Mouse (Mus musculus) CH12.LX (cell line): ENCODE data around the gene Ift22. TPM values are rescaled to one million over a fixed set of nuclear protein-coding genes. Genes with fewer than 3 reads are reported as not detected.

Source experiments
- DNase-seq: peaks from one replicate; pipeline ENCODE4 v3.0.0-alpha.2; 2013; ENCODE audit errors: extremely low read depth
- H3K27ac ChIP-seq: 2 replicates; pipeline ENCODE4 v1.5.1; 2012; ENCODE audit warnings: low read depth, mild to moderate bottlenecking, control low read depth, moderate library complexity; ENCODE audit not compliant: insufficient read depth
- H3K27me3 ChIP-seq: replicated peaks from 2 replicates; pipeline ENCODE3; 2012; ENCODE audit warnings: inconsistent platforms
- H3K36me3 ChIP-seq, 2 experiments: replicated peaks in 1 of 2; 2 replicates each; pipeline versions ENCODE3 to v1.6.1; 2012; ENCODE audit warnings: inconsistent platforms in 1 of 2, low read length in 1 of 2, mild to moderate bottlenecking in 1 of 2, mixed read lengths in 1 of 2, moderate library complexity in 1 of 2; ENCODE audit not compliant: control insufficient read depth in 1 of 2, insufficient read depth in 1 of 2
- H3K4me1 ChIP-seq, 2 experiments: 2 replicates each; pipeline ENCODE4 v1.6.1; 2012; ENCODE audit warnings: inconsistent platforms in 1 of 2, moderate library complexity in 1 of 2; ENCODE audit not compliant: insufficient read depth in 2 of 2, control insufficient read depth in 1 of 2
- H3K4me2 ChIP-seq: 2 replicates; pipeline ENCODE4 v1.6.1; 2012; ENCODE audit warnings: low read depth, mild to moderate bottlenecking, control low read depth; ENCODE audit not compliant: poor library complexity, insufficient read depth, severe bottlenecking
- H3K4me3 ChIP-seq, 3 experiments: fragments of 150-350 bp in 1 of 3; sonication (generic) in 1 of 3; replicated peaks in 1 of 3; 2 replicates each; pipeline versions ENCODE3 to v1.5.1; 2011 to 2012; ENCODE audit warnings: low read depth in 2 of 3, low read length in 2 of 3, mild to moderate bottlenecking in 2 of 3, moderate library complexity in 2 of 3, control low read depth in 1 of 3, improper control_type of control experiment in 1 of 3, inconsistent platforms in 1 of 3, mixed read lengths in 1 of 3; ENCODE audit not compliant: poor library complexity in 1 of 3
- H3K79me2 ChIP-seq: replicated peaks from 2 replicates; pipeline ENCODE4 v1.6.1; 2012; ENCODE audit warnings: mild to moderate bottlenecking, moderate library complexity; ENCODE audit not compliant: control insufficient read depth, poor library complexity, insufficient read depth, severe bottlenecking; ENCODE audit errors: extremely low read depth
- H3K9ac ChIP-seq: 2 replicates; pipeline ENCODE4 v1.6.1; 2012; ENCODE audit warnings: low read depth, mild to moderate bottlenecking, control low read depth, moderate library complexity; ENCODE audit not compliant: insufficient read depth
- H3K9me3 ChIP-seq: replicated peaks from 2 replicates; pipeline ENCODE3; 2012; ENCODE audit warnings: low read length, inconsistent platforms, mixed read lengths
- BHLHE40 ChIP-seq: IDR thresholded peaks from 2 replicates; pipeline ENCODE4 v1.6.1; 2011; ENCODE audit warnings: mild to moderate bottlenecking, low read depth, low read length, improper control_type of control experiment
- ELF1 ChIP-seq: IDR thresholded peaks from 2 replicates; pipeline ENCODE4 v1.6.1; 2014; ENCODE audit warnings: low read depth, mild to moderate bottlenecking, inconsistent platforms, low read length, improper control_type of control experiment
- EP300 ChIP-seq: IDR thresholded peaks from 2 replicates; pipeline ENCODE4 v1.6.1; 2011; ENCODE audit warnings: low read length, improper control_type of control experiment
- IRF4 ChIP-seq: IDR thresholded peaks from 2 replicates; pipeline ENCODE4 v1.6.1; 2014; ENCODE audit warnings: low read depth, mild to moderate bottlenecking, inconsistent platforms, low read length, improper control_type of control experiment
- JUND ChIP-seq: conservative IDR thresholded peaks from 2 replicates; pipeline ENCODE4 v1.6.1; 2011; ENCODE audit warnings: low read depth, low read length, improper control_type of control experiment
- KAT2A ChIP-seq: IDR thresholded peaks from 2 replicates; pipeline ENCODE4 v1.6.1; 2012; ENCODE audit warnings: low read length, improper control_type of control experiment, inconsistent platforms; ENCODE audit not compliant: insufficient replicate concordance
- MAFK ChIP-seq: IDR thresholded peaks from 2 replicates; pipeline ENCODE4 v1.6.1; 2011; ENCODE audit warnings: low read length, improper control_type of control experiment; ENCODE audit not compliant: insufficient replicate concordance
- MAX ChIP-seq: IDR thresholded peaks from 2 replicates; pipeline ENCODE4 v1.6.1; 2011; ENCODE audit warnings: low read length, improper control_type of control experiment
- MAZ ChIP-seq: IDR thresholded peaks from 2 replicates; pipeline ENCODE4 v1.6.1; 2012; ENCODE audit warnings: low read depth, mild to moderate bottlenecking, inconsistent platforms, low read length, improper control_type of control experiment, moderate library complexity
- MEF2A ChIP-seq: IDR thresholded peaks from 2 replicates; pipeline ENCODE4 v1.6.1; 2014; ENCODE audit warnings: low read depth, mild to moderate bottlenecking, inconsistent platforms, low read length, improper control_type of control experiment, borderline replicate concordance
- MXI1 ChIP-seq: IDR thresholded peaks from 2 replicates; pipeline ENCODE4 v1.6.1; 2011; ENCODE audit warnings: mild to moderate bottlenecking, low read depth, low read length, improper control_type of control experiment
- NRF1 ChIP-seq: IDR thresholded peaks from 2 replicates; pipeline ENCODE4 v1.6.1; 2014; ENCODE audit warnings: low read depth, mild to moderate bottlenecking, inconsistent platforms, low read length, improper control_type of control experiment, moderate library complexity
- RCOR1 ChIP-seq: conservative IDR thresholded peaks from 2 replicates; pipeline ENCODE4 v1.6.1; 2012; ENCODE audit warnings: low read depth, mild to moderate bottlenecking, inconsistent platforms, low read length, improper control_type of control experiment
- TBP ChIP-seq: conservative IDR thresholded peaks from 2 replicates; pipeline ENCODE4 v1.6.1; 2011; ENCODE audit warnings: low read depth, low read length, improper control_type of control experiment
- UBTF ChIP-seq: IDR thresholded peaks from 2 replicates; pipeline ENCODE4 v1.6.1; 2012; ENCODE audit warnings: low read depth, mild to moderate bottlenecking, inconsistent platforms, low read length, improper control_type of control experiment, moderate library complexity
- ZKSCAN1 ChIP-seq: IDR thresholded peaks from 2 replicates; pipeline ENCODE4 v1.6.1; 2012; ENCODE audit warnings: low read depth, inconsistent platforms, low read length, improper control_type of control experiment, borderline replicate concordance
- ZNF384 ChIP-seq: IDR thresholded peaks from 2 replicates; pipeline ENCODE4 v1.6.1; 2012; ENCODE audit warnings: low read depth, low read length, improper control_type of control experiment, inconsistent platforms
- dilution Hi-C: fragments of 300-500 bp; cut with MboI; formaldehyde crosslinking; loops from 2 replicates; pipeline ENCODE4 v1.14.3; 2020; ENCODE audit warnings: low sequenced_read_pairs; ENCODE audit not compliant: extremely low pct_unique_long_range_greater_than_20kb, extremely low pct_ligation_motif_present
- in situ Hi-C: fragments of 300-500 bp; cut with MboI; formaldehyde crosslinking; loops from 3 replicates; pipeline ENCODE4 v1.14.3; 2019; ENCODE audit warnings: low sequenced_read_pairs, low pct_ligation_motif_present, low pct_unique_long_range_greater_than_20kb, mixed read lengths
- polyA plus RNA-seq: library from polyadenylated mRNA; unstranded; fragments of >175 nt; gene quantifications from 2 replicates; pipeline ENCODE4 v1.2.1, GENCODE M21; 2012; ENCODE audit warnings: low read depth; ENCODE audit not compliant: insufficient read length
- total RNA-seq, 2 experiments: library from RNA; depleted of rRNA; stranded (reverse); fragments of 300-350 nt in 1 of 2; fragments of >200 nt in 1 of 2; gene quantifications; 2 replicates each; pipeline ENCODE4 v1.2.3; 2012 to 2014

The Ift22 gene
- total and polyA plus RNA-seq, 3 experiments: 16.8 to 39.6 (median 18.5) TPM

DNA sequence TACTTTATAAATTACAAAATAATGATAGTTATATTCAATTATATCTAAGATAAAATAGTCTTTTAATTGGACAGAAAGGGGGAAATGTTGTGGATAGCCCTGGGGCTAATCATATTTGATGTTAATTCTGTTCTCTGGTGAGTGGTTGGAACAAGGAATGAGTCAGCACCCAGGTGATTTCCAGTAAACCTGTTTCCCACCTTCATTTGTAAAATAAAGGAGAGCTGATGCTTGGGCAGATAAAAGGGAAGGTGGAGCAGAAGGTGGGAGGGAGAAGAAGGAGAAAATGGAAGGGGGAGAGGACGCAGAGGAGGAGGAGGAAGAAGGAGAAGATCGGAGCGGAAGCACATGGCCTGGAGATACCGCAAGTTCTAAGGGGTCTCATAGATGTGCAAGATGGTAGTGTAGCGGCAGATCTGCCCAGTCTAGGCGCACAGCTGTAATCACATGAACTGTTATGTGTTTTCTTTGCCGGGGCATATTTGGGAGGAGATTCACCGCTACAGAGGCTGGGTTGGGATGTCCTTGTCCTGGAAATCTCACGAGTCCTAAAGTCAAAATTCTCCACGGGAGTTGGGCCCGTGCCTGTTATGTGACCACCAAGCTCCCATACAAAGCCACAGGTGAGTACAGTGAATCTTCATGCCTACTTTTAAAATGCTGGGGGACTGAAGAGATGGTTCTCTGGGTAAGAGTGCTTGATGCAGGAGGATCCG, 33.1 kb downstream of the Ift22 start:
- no peaks in the 10 kb centered on the region for H3K36me3 ChIP-seq
- peaks cover 2 to 16% of the 10 kb centered on the region in 2 experiments; a peak in 2 of 4 replicates for H3K4me1 ChIP-seq
- DNase-seq: no peak
- in situ Hi-C loops: no loop called here
- no peak overlapping the region for H3K4me2 ChIP-seq
- no peaks in the 10 kb centered on the region for H3K27me3 ChIP-seq
- no peak overlapping the region for H3K27ac ChIP-seq
- no peak overlapping the region for H3K4me3 ChIP-seq
- peaks cover 4% of the 10 kb centered on the region for H3K9me3 ChIP-seq
- H3K79me2 ChIP-seq: no peaks in the 10 kb centered on the region
- TF ChIP-seq ELF1: no peak
- no peak for TF ChIP-seq UBTF
- no peak for TF ChIP-seq BHLHE40
- no peak for TF ChIP-seq MAX
- TF ChIP-seq ZNF384: no peak
- TF ChIP-seq MAFK: no peak
- no peak for TF ChIP-seq ZKSCAN1
- no peak for TF ChIP-seq MXI1
- no peak for TF ChIP-seq EP300
- no peak for TF ChIP-seq MAZ
- no peak for TF ChIP-seq IRF4
- no peak for TF ChIP-seq TBP
- TF ChIP-seq JUND: no peak
- no peak for TF ChIP-seq RCOR1
- TF ChIP-seq NRF1: no peak
- TF ChIP-seq, all 38 proteins: peak for 0
- dilution Hi-C loops: no loop called here
- no peak overlapping the region for H3K9ac ChIP-seq

DNA sequence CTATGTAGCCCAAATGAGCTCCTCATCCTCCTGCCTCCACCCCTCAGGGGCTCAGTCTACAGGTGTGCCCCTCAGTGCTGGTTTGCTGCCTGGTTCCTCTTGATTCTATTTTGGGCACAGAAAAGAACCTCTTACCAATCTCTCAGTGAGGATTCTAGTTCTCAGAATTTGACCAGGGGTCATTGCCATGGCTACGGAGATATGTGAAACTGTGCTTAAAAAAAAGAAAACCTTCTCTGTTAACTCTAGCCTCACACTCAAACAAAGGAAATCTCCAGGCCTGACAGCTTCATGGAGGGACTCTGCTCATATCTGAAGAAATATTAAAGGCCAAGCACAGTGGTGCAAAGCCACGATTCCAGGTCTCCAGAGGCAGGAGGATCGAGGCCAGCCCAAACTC, 34.8 kb downstream of the Ift22 start:
- no peaks in the 10 kb centered on the region for H3K27me3 ChIP-seq
- no peaks in the 10 kb centered on the region for H3K79me2 ChIP-seq
- peaks cover 4% of the 10 kb centered on the region for H3K9me3 ChIP-seq
- TF ChIP-seq MEF2A (peak; percentile 25; the same call in 1 of the 2 replicates), KAT2A (no peak)
- DNase-seq: no peak
- in situ Hi-C loops (no loop called here), dilution Hi-C loops (no loop called here)
- no peak overlapping the region for H3K4me3 ChIP-seq
- no peak overlapping the region for H3K9ac ChIP-seq
- no peak overlapping the region for H3K27ac ChIP-seq
- H3K4me2 ChIP-seq: no peak overlapping the region
- H3K36me3 ChIP-seq: no peaks in the 10 kb centered on the region
- peaks cover 2 to 14% of the 10 kb centered on the region in 2 experiments; a peak in 2 of 4 replicates for H3K4me1 ChIP-seq
